Comparison of ENCODE assay signal across 27 mouse cellular contexts in the genomic region with DNA sequence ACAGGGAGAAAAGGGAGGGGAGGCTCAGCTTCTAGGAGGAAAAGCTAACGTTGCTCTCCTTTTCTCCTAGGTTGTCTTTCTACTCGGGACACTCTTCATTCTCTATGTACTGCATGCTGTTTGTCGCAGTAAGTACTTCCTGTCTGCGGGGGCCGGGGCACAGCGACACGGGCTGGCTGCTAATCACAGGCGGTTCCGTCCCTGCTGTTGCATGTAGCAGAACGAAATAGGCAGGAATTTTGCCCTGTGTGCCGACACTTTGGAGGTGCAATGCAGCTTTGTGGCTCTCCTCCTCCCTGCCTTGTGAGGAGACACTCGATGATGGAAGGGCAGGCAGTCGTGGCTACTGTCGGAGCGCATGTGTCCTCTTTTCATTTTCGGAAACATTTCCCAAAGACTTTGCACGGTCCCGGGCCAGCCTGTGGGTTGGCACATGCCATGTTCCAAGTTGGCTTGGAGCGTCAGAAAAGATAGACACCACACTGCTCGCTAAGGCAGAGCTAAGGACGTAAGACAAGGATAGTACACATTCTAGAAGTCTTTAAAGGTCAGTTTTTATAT. TPM values are rescaled to one million over a fixed set of nuclear protein-coding genes. Genes with fewer than 3 reads are reported as not detected.
DNase-seq lines count a peak whose midpoint lies in the region; ATAC-seq and TF ChIP-seq lines count a peak whose summit lies in the region.
"Had no signal": no experiment of that assay in that cellular context is flagged by ENCODE, and none has a peak within 500 bp of the region (broad histone marks: within the 10 kb centered on the region; RNA-seq: fewer than 3 reads in every experiment).

No protein-coding gene starts in this region.

- ATAC-seq in heart, embryonic 12.5 days (ENCODE audit: insufficient number of reproducible peaks, low FRiP score) = no peak
- no peak for ATAC-seq in midbrain, embryonic 11.5 days (ENCODE audit: low FRiP score)
- no peak for ATAC-seq in midbrain, embryonic 13.5 days
- ATAC-seq: CD4-positive, CD25-positive, alpha-beta regulatory T cell, adult 4 months; forebrain, embryonic 14.5 days; forebrain, embryonic 16.5 days had no signal

- no peaks in the 10 kb centered on the region; the same call in 1 of the 2 replicates for H3K9me3 ChIP-seq in heart, embryonic 12.5 days (replicated peaks)
- H3K9me3 ChIP-seq in midbrain, embryonic 11.5 days (ENCODE audit: control insufficient read depth, low read length) = no peaks in the 10 kb centered on the region
- H3K9me3 ChIP-seq in midbrain, embryonic 13.5 days = no peaks in the 10 kb centered on the region
- H3K9me3 ChIP-seq: embryonic facial prominence, embryonic 13.5 days; embryonic facial prominence, embryonic 15.5 days; forebrain, embryonic 10.5 days; forebrain, embryonic 12.5 days; G1E had no signal

- no peak for TF ChIP-seq CTCF in gastrocnemius, adult 2 months (IDR thresholded peaks at IDR 0.05)

- WGBS in heart, embryonic 12.5 days = 85% methylated on average over 21 of the region's 21 CpGs
- WGBS in midbrain, embryonic 11.5 days = 95% methylated on average over 21 of the region's 21 CpGs
- WGBS in midbrain, embryonic 13.5 days = 92% methylated on average over 21 of the region's 21 CpGs

- DNase-seq in gastrocnemius, adult 2 months = no peak
- DNase-seq in gastrocnemius, postnatal 25 days = no peak
- peak; percentile 76 for DNase-seq in heart, adult 11 months
- DNase-seq in midbrain, embryonic 11.5 days (ENCODE audit: low spot score, missing footprints) = peak; percentile 44
- DNase-seq: adrenal gland, adult 2 months; adrenal gland, postnatal 10 days; adrenal gland, postnatal 25 days; B cell, adult 2 months; cerebellum, adult 11 months; cerebellum, adult 18-20 months; cerebellum, adult 8-10 months; cerebellum, adult 9-11 months; cerebellum, postnatal 14 days; cerebellum, postnatal 36 days; embryo, embryonic 11 days had no signal

- peaks cover 51% of the 10 kb centered on the region for H3K36me3 ChIP-seq in heart, embryonic 12.5 days
- peaks cover 3% of the 10 kb centered on the region; the same call in 1 of the 2 replicates for H3K36me3 ChIP-seq in midbrain, embryonic 11.5 days (ENCODE audit: control insufficient read depth, insufficient read depth, low read length)
- H3K36me3 ChIP-seq in midbrain, embryonic 13.5 days = peaks cover 38% of the 10 kb centered on the region

- no peak overlapping the region for H3K4me2 ChIP-seq in heart, embryonic 12.5 days
- H3K4me2 ChIP-seq in midbrain, embryonic 11.5 days = no peak overlapping the region
- H3K4me2 ChIP-seq in midbrain, embryonic 13.5 days (replicated peaks) = no peak overlapping the region
- H3K4me2 ChIP-seq: embryonic facial prominence, embryonic 13.5 days; embryonic facial prominence, embryonic 15.5 days; forebrain, embryonic 12.5 days had no signal

- peaks cover 14% of the 10 kb centered on the region for H3K4me1 ChIP-seq in heart, embryonic 12.5 days (replicated peaks)
- H3K4me1 ChIP-seq in midbrain, embryonic 11.5 days (ENCODE audit: control insufficient read depth, insufficient read depth, low read length) = no peaks in the 10 kb centered on the region
- H3K4me1 ChIP-seq in midbrain, embryonic 13.5 days (replicated peaks) = peaks cover 6% of the 10 kb centered on the region
- H3K4me1 ChIP-seq: embryonic facial prominence, embryonic 13.5 days; embryonic facial prominence, embryonic 15.5 days had no signal

- H3K27me3 ChIP-seq in heart, embryonic 12.5 days (replicated peaks) = no peaks in the 10 kb centered on the region
- H3K27me3 ChIP-seq in midbrain, embryonic 11.5 days (ENCODE audit: control insufficient read depth, insufficient read depth, low read length) = no peaks in the 10 kb centered on the region
- no peaks in the 10 kb centered on the region for H3K27me3 ChIP-seq in midbrain, embryonic 13.5 days
- H3K27me3 ChIP-seq: CH12.LX; embryonic facial prominence, embryonic 13.5 days; embryonic facial prominence, embryonic 15.5 days; forebrain, embryonic 12.5 days had no signal

- H3K4me3 ChIP-seq in gastrocnemius, adult 2 months = peak overlapping the region; percentile 23
- H3K4me3 ChIP-seq in heart, embryonic 12.5 days = no peak overlapping the region
- no peak overlapping the region for H3K4me3 ChIP-seq in midbrain, embryonic 11.5 days (ENCODE audit: low read depth, low read length)
- no peak overlapping the region for H3K4me3 ChIP-seq in midbrain, embryonic 13.5 days (replicated peaks)
- H3K4me3 ChIP-seq: embryonic facial prominence, embryonic 13.5 days; embryonic facial prominence, embryonic 15.5 days; erythroblast, embryonic 14.5 days; forebrain, embryonic 10.5 days; forebrain, embryonic 12.5 days had no signal

- no peak overlapping the region for H3K9ac ChIP-seq in heart, embryonic 12.5 days
- no peak overlapping the region for H3K9ac ChIP-seq in midbrain, embryonic 11.5 days (ENCODE audit: low read length)
- H3K9ac ChIP-seq in midbrain, embryonic 13.5 days (replicated peaks) = no peak overlapping the region
- H3K9ac ChIP-seq: embryonic facial prominence, embryonic 13.5 days; embryonic facial prominence, embryonic 15.5 days; forebrain, embryonic 12.5 days had no signal

- intact Hi-C loops in gastrocnemius, adult 2 months (cut with DNase I) = loop anchor here (10.0 kb wide), 1 partner anchor 185 kb away; no protein-coding TSS in a partner anchor

- peak overlapping the region; percentile 41; the same call in 1 of the 2 replicates for H3K27ac ChIP-seq in gastrocnemius, adult 2 months
- no peak overlapping the region for H3K27ac ChIP-seq in heart, embryonic 12.5 days (ENCODE audit: poor library complexity, severe bottlenecking)
- no peak overlapping the region for H3K27ac ChIP-seq in midbrain, embryonic 11.5 days (ENCODE audit: low read depth, low read length)
- H3K27ac ChIP-seq in midbrain, embryonic 13.5 days = no peak overlapping the region
- H3K27ac ChIP-seq: embryonic facial prominence, embryonic 13.5 days; embryonic facial prominence, embryonic 15.5 days; forebrain, embryonic 10.5 days; forebrain, embryonic 12.5 days had no signal

RNA-seq across cellular contexts. Expression of a gene that starts 59.1 kb away (rescaled TPM):
- 10 to 100 TPM; 35.6 to 49.4 TPM for total RNA-seq in gastrocnemius, adult 2 months (2021)
- 10 to 100 TPM; 35.9 to 43.0 TPM for total RNA-seq in gastrocnemius, postnatal 25 days (2021)
- 46.9 and 49.0 TPM in 2 replicates for polyA plus RNA-seq in heart, embryonic 12.5 days (2016; fragmentation: Nextera tagmentation; extraction: Ambion mirVana)
- polyA plus RNA-seq in midbrain, embryonic 11.5 days (2014; fragmentation: Nextera tagmentation; extraction: Ambion mirVana) = 19.1 and 20.1 TPM in 2 replicates
- 35.3 and 39.6 TPM in 2 replicates for polyA plus RNA-seq in midbrain, embryonic 13.5 days (2015; fragmentation: Nextera tagmentation; extraction: Ambion mirVana)

Comparison
In these comparisons a context has a peak if more than half of its experiments do, and no peak if none do; other contexts are left out.
1. DNase-seq: peak in heart, adult 11 months (single experiment) and midbrain, embryonic 11.5 days (single experiment); none in gastrocnemius, adult 2 months (single experiment) and gastrocnemius, postnatal 25 days (single experiment).